Mouse (Mus musculus) forebrain, embryonic 11.5 days (tissue): ENCODE results near the gene Vars. TPM values are rescaled to one million over a fixed set of nuclear protein-coding genes. Genes with fewer than 3 reads are reported as not detected.

ENCODE experiments used
- ATAC-seq: fragments of 200-750 bp; cut with Nextera tagmentation; replicated peaks from 2 replicates; pipeline ENCODE4 v1.8.0; 2017; ENCODE audit warnings: moderate TSS enrichment; ENCODE audit not compliant: low FRiP score
- DNase-seq: peaks from one replicate; pipeline ENCODE4 v3.0.0-alpha.2; 2017; ENCODE audit warnings: low spot score
- H3K27ac ChIP-seq: fragments of 300-500 bp; sonication (generic); 2 replicates; pipeline ENCODE4 v1.5.1; 2014; ENCODE audit warnings: low read depth, low read length
- H3K27me3 ChIP-seq: fragments of 300-500 bp; sonication (generic); 2 replicates; pipeline ENCODE4 v1.6.1; 2014; ENCODE audit warnings: mild to moderate bottlenecking, low read length, mixed read lengths; ENCODE audit not compliant: control insufficient read depth, insufficient read depth
- H3K36me3 ChIP-seq: fragments of 300-500 bp; sonication (generic); 2 replicates; pipeline ENCODE4 v1.6.1; 2014; ENCODE audit warnings: mild to moderate bottlenecking, low read length, moderate library complexity, mixed read lengths; ENCODE audit not compliant: control insufficient read depth, insufficient read depth
- H3K4me1 ChIP-seq: fragments of 300-500 bp; sonication (generic); replicated peaks from 2 replicates; pipeline ENCODE4 v1.6.1; 2014; ENCODE audit warnings: low read length, mixed read lengths; ENCODE audit not compliant: control insufficient read depth, insufficient read depth
- H3K4me2 ChIP-seq: fragments of 300-500 bp; sonication (generic); 2 replicates; pipeline ENCODE4 v1.6.1; 2014; ENCODE audit warnings: low read depth, mild to moderate bottlenecking, low read length, moderate library complexity, mixed read lengths; ENCODE audit not compliant: severe bottlenecking
- H3K4me3 ChIP-seq: fragments of 300-500 bp; sonication (generic); 2 replicates; pipeline ENCODE4 v1.5.1; 2014; ENCODE audit warnings: low read depth, low read length
- H3K9ac ChIP-seq: fragments of 300-500 bp; sonication (generic); 2 replicates; pipeline ENCODE4 v1.6.1; 2014; ENCODE audit warnings: low read length
- H3K9me3 ChIP-seq: fragments of 300-500 bp; sonication (generic); 2 replicates; pipeline ENCODE4 v1.6.1; 2016; ENCODE audit warnings: low read length, mixed read lengths; ENCODE audit not compliant: control insufficient read depth
- WGBS: fragments of 180-500 bp; shearing (Covaris S2); extraction: QIAGEN DNeasy Blood & Tissue Kit; methylation state at CpG from one replicate; pipeline ENCODE4 v1.1.7; 2014; 5-methylcytosine and 5-hydroxymethylcytosine counted together
- polyA plus RNA-seq: library from polyadenylated mRNA; unstranded; fragments of >200 nt; fragmentation: Nextera tagmentation; extraction: Ambion mirVana; gene quantifications from 2 replicates; pipeline ENCODE4 v1.2.1, GENCODE M21; 2014

Vars gene
- polyA plus RNA-seq, 1 experiment from 2014 or later: 174 TPM

DNA sequence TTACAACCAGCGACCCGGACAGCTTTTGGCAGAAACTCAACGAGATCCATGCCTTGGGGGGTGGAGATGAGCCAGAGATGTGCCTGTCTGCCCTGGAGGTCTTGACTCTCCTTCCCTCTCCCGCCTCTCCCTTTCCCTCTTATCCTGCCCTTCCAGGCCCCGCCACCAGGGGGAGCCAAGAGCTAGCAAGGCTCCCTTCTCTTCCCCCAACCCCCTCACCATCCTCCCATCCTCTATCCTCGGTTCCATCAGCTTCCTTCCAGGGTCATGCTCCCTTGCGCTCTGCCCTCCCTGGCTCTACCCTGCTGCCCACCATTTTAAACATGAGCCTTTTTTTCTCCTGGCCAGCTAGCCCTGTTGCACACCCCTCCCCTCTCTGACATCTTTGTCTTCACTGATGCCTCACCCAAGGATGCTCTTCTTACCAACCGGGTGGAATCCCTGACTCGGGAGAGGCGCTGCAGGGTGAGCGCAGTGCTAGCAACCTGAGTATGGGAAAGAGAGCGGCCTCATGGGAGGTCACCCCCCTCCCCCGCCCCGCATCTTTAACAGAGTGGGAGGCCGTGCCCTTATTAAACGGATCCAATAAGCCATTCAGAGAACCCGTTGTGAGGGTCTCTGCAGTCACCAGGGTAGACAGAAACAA lies 20.5 kb downstream of the Vars start:
- Histone ChIP-seq H3K36me3 (no peaks in the 10 kb centered on the region; the same call in 1 of the 2 replicates), H3K9me3 (no peaks in the 10 kb centered on the region), H3K9ac (peak overlapping the region; percentile 23; the same call in 1 of the 2 replicates), H3K4me2 (peak overlapping the region; percentile 27), H3K27ac (no peak overlapping the region), H3K4me1 (peaks cover 6% of the 10 kb centered on the region), H3K4me3 (no peak overlapping the region), H3K27me3 (no peaks in the 10 kb centered on the region)
- ATAC-seq (peak; percentile 64), DNase-seq (peak; percentile 93)
- WGBS: 5% methylated on average over 17 of the region's 17 CpGs

DNA sequence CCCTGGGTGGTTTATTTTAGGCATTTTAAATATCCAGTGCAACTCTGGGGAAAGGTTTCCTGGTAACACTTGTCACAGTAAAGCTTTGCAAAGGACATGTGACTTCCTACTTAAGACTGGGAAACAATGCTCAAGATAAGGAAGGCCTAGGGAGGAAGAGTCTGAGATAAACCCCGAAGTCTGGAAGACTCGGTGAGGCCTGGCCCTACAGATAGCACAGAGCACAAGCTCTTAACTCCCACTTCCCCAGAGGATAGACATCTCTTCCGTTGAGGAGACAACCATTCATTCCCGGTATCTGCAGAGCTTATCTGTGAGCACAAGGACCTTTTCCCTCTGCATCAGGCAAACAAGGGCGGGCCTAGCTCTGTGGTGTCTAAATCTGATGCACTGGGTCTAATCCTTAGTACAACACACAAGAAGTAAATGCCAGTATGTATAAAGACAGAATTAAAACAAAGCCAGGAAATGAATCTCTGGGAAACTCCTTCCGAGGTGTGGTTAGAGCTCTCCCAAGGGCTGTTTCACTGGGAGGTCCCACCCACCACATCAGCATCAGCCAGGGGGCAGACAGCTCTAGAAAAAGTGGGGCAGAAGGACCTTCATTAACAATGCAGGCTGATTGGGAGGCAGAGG lies 21.2 kb downstream of the Vars start:
- Histone ChIP-seq H3K4me2 (no peak overlapping the region), H3K27me3 (no peaks in the 10 kb centered on the region), H3K9ac (no peak overlapping the region), H3K27ac (no peak overlapping the region), H3K4me1 (peaks cover 6% of the 10 kb centered on the region), H3K36me3 (no peaks in the 10 kb centered on the region; the same call in 1 of the 2 replicates), H3K9me3 (no peaks in the 10 kb centered on the region), H3K4me3 (no peak overlapping the region)
- ATAC-seq (no peak), DNase-seq (peak; percentile 50)
- WGBS: 58% methylated on average over 6 of the region's 6 CpGs

DNA sequence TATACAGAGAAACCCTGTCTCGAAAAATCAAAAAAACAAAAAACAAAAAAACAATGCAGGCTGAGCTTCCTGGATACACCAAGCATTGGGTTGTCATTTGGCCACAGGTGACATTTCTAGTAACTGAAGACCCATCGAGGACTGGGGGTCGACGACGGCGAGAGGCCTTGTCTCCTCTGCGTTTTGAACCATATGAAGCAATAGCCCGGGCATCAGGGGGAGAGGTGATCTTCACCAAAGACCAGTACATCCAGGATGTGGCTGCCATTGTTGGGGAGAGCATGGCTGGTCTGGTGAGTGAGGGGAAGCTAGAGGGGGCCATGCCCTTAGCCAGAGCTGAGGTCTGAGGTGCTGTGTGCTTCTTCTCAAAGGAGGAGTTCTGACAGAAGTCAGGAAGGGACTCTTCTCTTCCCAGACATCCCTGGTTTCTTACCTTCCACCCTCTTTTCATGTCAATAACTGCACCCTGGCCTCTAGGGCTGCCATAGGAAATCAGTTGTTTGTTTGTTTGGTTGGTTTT lies 21.8 kb downstream of the Vars start:
- no peak overlapping the region; the same call in 1 of the 2 replicates for H3K9ac ChIP-seq
- H3K36me3 ChIP-seq: no peaks in the 10 kb centered on the region; the same call in 1 of the 2 replicates
- 93% methylated on average over 8 of the region's 8 CpGs for WGBS
- DNase-seq: peak; percentile 44
- H3K4me3 ChIP-seq: no peak overlapping the region
- no peaks in the 10 kb centered on the region for H3K9me3 ChIP-seq
- no peak overlapping the region for H3K27ac ChIP-seq
- H3K27me3 ChIP-seq: no peaks in the 10 kb centered on the region
- ATAC-seq: no peak
- H3K4me1 ChIP-seq: peaks cover 10% of the 10 kb centered on the region
- no peak overlapping the region for H3K4me2 ChIP-seq

DNA sequence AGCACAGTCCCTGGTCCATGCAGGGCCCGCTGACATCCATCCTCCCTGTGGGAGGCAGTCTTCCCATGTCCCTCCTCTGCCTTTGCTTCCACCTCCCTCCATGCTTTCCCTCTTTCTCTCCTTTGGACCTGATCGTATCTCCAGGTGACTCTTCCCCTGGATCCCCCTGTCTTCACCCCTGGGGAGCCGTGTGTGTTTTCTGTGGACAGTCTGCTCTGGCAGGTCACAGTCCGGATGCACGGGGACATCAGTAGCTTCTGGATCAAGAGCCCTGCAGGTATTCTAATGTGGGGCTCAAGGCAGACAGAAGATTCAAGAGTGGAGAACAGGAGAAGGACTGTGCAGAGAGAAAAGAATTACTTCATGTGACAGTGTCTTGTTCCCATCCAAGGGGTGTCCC lies 22.4 kb downstream of the Vars start:
- Histone ChIP-seq H3K9ac (no peak overlapping the region), H3K4me3 (no peak overlapping the region), H3K4me2 (no peak overlapping the region), H3K36me3 (no peaks in the 10 kb centered on the region; the same call in 1 of the 2 replicates), H3K9me3 (no peaks in the 10 kb centered on the region), H3K27ac (no peak overlapping the region), H3K27me3 (no peaks in the 10 kb centered on the region), H3K4me1 (peaks cover 13% of the 10 kb centered on the region)
- DNase-seq (no peak), ATAC-seq (no peak)
- 87% methylated on average over 5 of the region's 5 CpGs for WGBS

DNA sequence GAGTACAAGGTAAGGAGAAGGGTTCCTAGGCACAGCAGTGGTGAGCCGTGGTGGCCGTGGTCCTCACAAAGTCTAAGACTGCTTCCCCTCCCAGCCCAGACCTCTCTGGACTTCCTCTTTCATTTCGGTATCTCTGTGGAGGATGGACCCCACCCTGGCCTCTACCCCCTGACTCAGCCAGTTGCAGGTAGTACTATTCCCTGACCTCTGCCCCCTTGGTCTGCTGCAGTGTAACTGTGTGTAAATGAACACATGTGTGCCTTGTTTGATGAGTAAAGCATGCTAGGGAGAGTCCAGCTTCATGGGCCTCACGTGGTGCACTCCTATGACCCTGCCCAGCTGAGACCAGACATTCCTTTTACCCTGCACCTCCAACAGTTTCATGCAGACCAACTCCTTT lies 23.0 kb downstream of the Vars start:
- Histone ChIP-seq H3K4me2 (no peak overlapping the region), H3K9me3 (no peaks in the 10 kb centered on the region), H3K4me3 (no peak overlapping the region), H3K27me3 (no peaks in the 10 kb centered on the region), H3K36me3 (no peaks in the 10 kb centered on the region; the same call in 1 of the 2 replicates), H3K4me1 (peaks cover 13% of the 10 kb centered on the region), H3K27ac (no peak overlapping the region), H3K9ac (no peak overlapping the region)
- ATAC-seq (no peak), DNase-seq (peak; percentile 48)
- 83% methylated on average over 4 of the region's 4 CpGs for WGBS

DNA sequence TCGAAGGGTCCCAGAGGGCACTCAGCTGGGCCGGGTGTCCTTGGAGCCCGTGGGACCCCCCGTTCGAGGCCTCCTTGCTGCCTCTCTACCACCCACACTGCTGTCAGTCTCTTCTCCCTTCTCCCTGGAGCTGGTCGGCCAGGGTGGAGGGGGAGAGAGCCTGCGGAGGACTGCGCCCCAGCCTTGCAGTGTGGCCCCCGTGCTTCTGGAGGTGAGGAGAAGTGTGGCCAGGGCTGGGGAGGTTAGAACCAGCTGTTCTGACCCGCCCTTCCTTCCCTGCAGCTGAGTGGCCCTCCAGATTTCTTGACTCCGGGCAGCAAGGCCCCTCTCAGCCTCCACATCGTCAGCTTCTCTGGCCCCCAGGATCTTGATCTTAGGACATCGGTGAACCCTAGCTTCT lies 23.5 kb downstream of the Vars start:
- H3K9ac ChIP-seq: no peak overlapping the region
- no peaks in the 10 kb centered on the region for H3K9me3 ChIP-seq
- H3K27ac ChIP-seq: no peak overlapping the region
- no peak for ATAC-seq
- no peak overlapping the region for H3K4me2 ChIP-seq
- H3K4me1 ChIP-seq: peaks cover 13% of the 10 kb centered on the region
- DNase-seq: peak; percentile 40
- H3K4me3 ChIP-seq: no peak overlapping the region
- no peaks in the 10 kb centered on the region; the same call in 1 of the 2 replicates for H3K36me3 ChIP-seq
- H3K27me3 ChIP-seq: no peaks in the 10 kb centered on the region
- WGBS: 78% methylated on average over 13 of the region's 13 CpGs

DNA sequence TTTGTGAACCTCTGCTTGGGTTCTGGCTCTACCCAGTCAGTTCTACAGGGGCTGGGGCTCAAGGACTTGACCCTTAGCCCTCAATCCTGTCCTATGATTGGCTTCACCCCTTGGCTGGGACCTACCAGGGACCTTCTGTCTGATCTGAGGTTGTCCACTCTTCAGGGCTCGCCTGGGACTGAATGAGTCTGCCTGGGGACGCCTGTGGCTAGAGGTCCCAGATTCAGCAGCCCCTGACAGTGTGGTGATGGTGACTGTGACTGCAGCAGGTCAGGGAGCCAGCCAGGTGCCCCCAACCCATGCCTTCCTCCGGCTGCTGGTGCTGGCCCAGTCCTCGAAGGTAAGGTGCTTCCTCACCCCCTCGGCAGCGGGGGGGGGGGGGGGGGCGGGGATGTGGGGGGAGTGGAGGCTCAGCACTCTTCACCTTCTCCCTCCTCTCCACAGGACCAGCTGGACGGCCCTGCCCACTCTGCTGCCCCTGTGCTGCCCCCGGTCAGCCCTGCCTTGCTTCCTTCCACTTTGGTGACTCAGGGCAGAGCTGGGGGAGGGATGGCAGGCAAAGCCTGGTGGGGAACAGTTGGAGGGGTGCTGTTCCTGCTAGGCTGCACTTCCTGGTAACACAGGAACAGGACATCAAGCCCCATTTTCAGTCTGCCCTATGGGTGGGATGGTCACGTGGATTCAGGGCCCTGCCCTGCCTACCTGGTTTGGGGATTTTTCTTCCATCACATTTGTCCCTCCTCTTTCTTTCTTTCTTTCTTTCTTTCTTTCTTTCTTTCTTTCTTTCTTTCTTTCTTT lies 24.1 kb downstream of the Vars start:
- ATAC-seq: no peak
- peak; percentile 48 for DNase-seq
- Histone ChIP-seq H3K9me3 (no peaks in the 10 kb centered on the region), H3K4me2 (no peak overlapping the region), H3K4me3 (no peak overlapping the region), H3K27ac (no peak overlapping the region), H3K36me3 (no peaks in the 10 kb centered on the region; the same call in 1 of the 2 replicates), H3K9ac (no peak overlapping the region), H3K4me1 (peaks cover 16% of the 10 kb centered on the region), H3K27me3 (no peaks in the 10 kb centered on the region)
- 76% methylated on average over 8 of the region's 10 CpGs for WGBS

DNA sequence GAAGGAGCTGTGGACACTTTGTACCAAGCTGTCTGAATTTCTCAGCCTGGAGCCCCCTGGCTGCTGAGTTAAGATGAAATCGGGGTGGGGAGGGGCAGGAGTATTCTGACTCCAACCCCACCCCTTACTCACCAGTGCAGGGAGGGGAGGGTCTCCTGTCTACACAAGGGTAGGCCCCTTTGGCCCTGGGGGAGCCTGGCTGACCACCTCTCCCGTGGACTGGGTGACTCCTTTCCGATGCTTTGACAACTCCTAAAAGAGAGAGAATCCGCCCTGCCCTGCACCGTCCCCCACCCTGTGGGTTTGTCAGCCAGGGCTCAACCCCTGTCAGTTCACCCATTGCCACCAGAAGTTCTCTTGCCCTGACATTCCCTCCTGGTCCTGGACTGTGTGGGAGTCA lies 25.4 kb downstream of the Vars start:
- Histone ChIP-seq H3K36me3 (no peaks in the 10 kb centered on the region; the same call in 1 of the 2 replicates), H3K4me2 (no peak overlapping the region), H3K4me3 (no peak overlapping the region), H3K27me3 (no peaks in the 10 kb centered on the region), H3K9me3 (no peaks in the 10 kb centered on the region), H3K4me1 (peaks cover 19% of the 10 kb centered on the region), H3K27ac (no peak overlapping the region), H3K9ac (no peak overlapping the region)
- WGBS: 84% methylated on average over 5 of the region's 5 CpGs
- DNase-seq: peak; percentile 51
- ATAC-seq: no peak
